Mouse (Mus musculus) midbrain, postnatal 0 days (tissue): ENCODE data around the gene Gm49373. TPM values are rescaled to one million over a fixed set of nuclear protein-coding genes. Genes with fewer than 3 reads are reported as not detected.

Experiments
- ATAC-seq: fragments of 200-750 bp; cut with Nextera tagmentation; 2 replicates; pipeline ENCODE4 v1.8.0; 2017; ENCODE audit warnings: moderate number of reproducible peaks, mild to moderate bottlenecking, moderate TSS enrichment, moderate library complexity; ENCODE audit not compliant: low FRiP score
- DNase-seq: peaks from one replicate; pipeline ENCODE4 v3.0.0-alpha.2; 2015; ENCODE audit warnings: low spot score
- H3K27ac ChIP-seq: fragments of 300-500 bp; sonication (generic); 2 replicates; pipeline ENCODE4 v1.5.1; 2014; ENCODE audit warnings: low read depth, mild to moderate bottlenecking, low read length, mixed read lengths
- H3K27me3 ChIP-seq: fragments of 300-500 bp; sonication (generic); 2 replicates; pipeline ENCODE4 v1.6.1; 2014; ENCODE audit warnings: low read length, control low read depth, mixed read lengths; ENCODE audit not compliant: insufficient read depth
- H3K36me3 ChIP-seq: fragments of 300-500 bp; sonication (generic); 2 replicates; pipeline ENCODE4 v1.6.1; 2014; ENCODE audit warnings: low read length, control low read depth, mixed read lengths; ENCODE audit not compliant: insufficient read depth
- H3K4me1 ChIP-seq: fragments of 300-500 bp; sonication (generic); 2 replicates; pipeline ENCODE4 v1.6.1; 2014; ENCODE audit warnings: mild to moderate bottlenecking, control low read depth, antibody characterized with exemption, low read length, mixed read lengths; ENCODE audit not compliant: insufficient read depth
- H3K4me2 ChIP-seq: fragments of 300-500 bp; sonication (generic); 2 replicates; pipeline ENCODE4 v1.6.1; 2014; ENCODE audit warnings: low read depth, mild to moderate bottlenecking, low read length, mixed read lengths; ENCODE audit not compliant: poor library complexity, severe bottlenecking
- H3K4me3 ChIP-seq: fragments of 300-500 bp; sonication (generic); 2 replicates; pipeline ENCODE4 v1.5.1; 2014; ENCODE audit warnings: low read depth, mild to moderate bottlenecking, low read length, moderate library complexity
- H3K9ac ChIP-seq: fragments of 300-500 bp; sonication (generic); replicated peaks from 2 replicates; pipeline ENCODE4 v1.6.1; 2014; ENCODE audit warnings: mild to moderate bottlenecking, low read length, moderate library complexity, mixed read lengths; ENCODE audit not compliant: poor library complexity, severe bottlenecking
- H3K9me3 ChIP-seq: fragments of 300-500 bp; sonication (generic); 2 replicates; pipeline ENCODE4 v1.6.1; 2016; ENCODE audit warnings: low read length, control low read depth
- CTCF ChIP-seq: IDR thresholded peaks from 2 replicates; pipeline ENCODE4 v1.5.1; 2016; ENCODE audit warnings: antibody characterized with exemption, mild to moderate bottlenecking
- WGBS: fragments of 180-500 bp; shearing (Covaris S2); extraction: QIAGEN DNeasy Blood & Tissue Kit; methylation state at CpG from one replicate; pipeline ENCODE4 v1.1.7; 2014; 5-methylcytosine and 5-hydroxymethylcytosine counted together
- polyA plus RNA-seq: library from polyadenylated mRNA; unstranded; fragments of >200 nt; fragmentation: Nextera tagmentation; extraction: Ambion mirVana; gene quantifications from 2 replicates; pipeline ENCODE4 v1.2.1, GENCODE M21; 2015
- total RNA-seq: library from RNA; depleted of rRNA; stranded (reverse); fragments of >200 nt; gene quantifications from 2 replicates; pipeline ENCODE4 v1.2.3, GENCODE M21; 2014

Gm49373 gene
- total and polyA plus RNA-seq, 2 experiments from 2014 or later = 0.94 to 2.7 TPM

GRCm38 (mm10) chr9:21022288-21022687 lies 50.6 kb downstream of the Gm49373 start:
- WGBS = 65% methylated on average over 6 of the region's 6 CpGs
- peaks cover 7% of the 10 kb centered on the region for H3K27me3 ChIP-seq

GRCm38 (mm10) chr9:21021363-21021762 lies 51.5 kb downstream of the Gm49373 start:
- peaks cover 11% of the 10 kb centered on the region for H3K27me3 ChIP-seq
- no peaks in the 10 kb centered on the region for H3K9me3 ChIP-seq
- no peaks in the 10 kb centered on the region for H3K36me3 ChIP-seq
- no peak overlapping the region for H3K4me3 ChIP-seq
- no peak for DNase-seq
- no peak for TF ChIP-seq CTCF
- H3K4me2 ChIP-seq = no peak overlapping the region
- no peak overlapping the region for H3K9ac ChIP-seq
- H3K27ac ChIP-seq = no peak overlapping the region
- ATAC-seq = no peak
- H3K4me1 ChIP-seq = no peaks in the 10 kb centered on the region
- 72% methylated on average over 3 of the region's 3 CpGs for WGBS

More at GRCm38 (mm10) chr9:21022288-21022687, 50.6 kb downstream of the Gm49373 start:
- Histone ChIP-seq H3K4me1 (no peaks in the 10 kb centered on the region), H3K4me3 (no peak overlapping the region), H3K4me2 (no peak overlapping the region), H3K9me3 (no peaks in the 10 kb centered on the region), H3K9ac (no peak overlapping the region), H3K27ac (no peak overlapping the region), H3K36me3 (no peaks in the 10 kb centered on the region)
- ATAC-seq (no peak), DNase-seq (no peak)
- no peak for TF ChIP-seq CTCF

GRCm38 (mm10) chr9:21018600-21018999 lies 54.3 kb downstream of the Gm49373 start:
- TF ChIP-seq CTCF = no peak
- Histone ChIP-seq H3K4me2 (no peak overlapping the region), H3K9ac (no peak overlapping the region), H3K36me3 (no peaks in the 10 kb centered on the region), H3K9me3 (no peaks in the 10 kb centered on the region), H3K27me3 (peaks cover 25% of the 10 kb centered on the region), H3K27ac (no peak overlapping the region), H3K4me3 (no peak overlapping the region), H3K4me1 (no peaks in the 10 kb centered on the region)
- no peak for DNase-seq
- ATAC-seq = no peak
- WGBS = 79% methylated on average over 2 of the region's 2 CpGs

- Histone ChIP-seq H3K27ac (no peak overlapping the region), H3K27me3 (peaks cover 27% of the 10 kb centered on the region), H3K9ac (no peak overlapping the region), H3K36me3 (no peaks in the 10 kb centered on the region), H3K4me1 (no peaks in the 10 kb centered on the region), H3K9me3 (no peaks in the 10 kb centered on the region), H3K4me3 (no peak overlapping the region), H3K4me2 (0 out of 2 replicates have a peak overlapping the region, but pooled peaks have one; percentile 3)
- DNase-seq = no peak
- no peak for ATAC-seq
- 44% methylated on average over 4 of the region's 4 CpGs for WGBS
- no peak for TF ChIP-seq CTCF
Observed at GRCm38 (mm10) chr9:21017177-21017575, 55.7 kb downstream of the Gm49373 start.

- TF ChIP-seq CTCF = no peak
- H3K4me3 ChIP-seq = 0 out of 2 replicates have a peak overlapping the region, but pooled peaks have one; percentile 20
- no peaks in the 10 kb centered on the region for H3K4me1 ChIP-seq
- H3K9me3 ChIP-seq = no peaks in the 10 kb centered on the region
- WGBS = 4% methylated on average over 17 of the region's 17 CpGs
- no peak overlapping the region for H3K9ac ChIP-seq
- H3K27ac ChIP-seq = no peak overlapping the region
- no peak for ATAC-seq
- H3K36me3 ChIP-seq = no peaks in the 10 kb centered on the region
- H3K27me3 ChIP-seq = peaks cover 28% of the 10 kb centered on the region
- no peak for DNase-seq
- no peak overlapping the region for H3K4me2 ChIP-seq
Observed at GRCm38 (mm10) chr9:21016331-21017176, 56.3 kb downstream of the Gm49373 start.

GRCm38 (mm10) chr9:21015571-21016130 lies 57.2 kb downstream of the Gm49373 start, which contains the start of gene Icam1:
TSS of gene Icam1 (plus strand) at chr9:21015985.
- H3K27me3 ChIP-seq = peaks cover 28% of the 10 kb centered on the region
- 2% methylated on average over 30 of the region's 30 CpGs for WGBS
- peak within 1 kb of the TSS; percentile 36 for H3K4me2 ChIP-seq
- TF ChIP-seq CTCF = no peak
- H3K4me3 ChIP-seq = peak within 1 kb of the TSS; percentile 20
- H3K4me1 ChIP-seq = no peaks in the 10 kb centered on the region
- no peak within 1 kb of the TSS for H3K27ac ChIP-seq
- no peak within 1 kb of the TSS for H3K9ac ChIP-seq
- no peaks in the 10 kb centered on the region for H3K36me3 ChIP-seq
- no peaks in the 10 kb centered on the region for H3K9me3 ChIP-seq
- ATAC-seq = no peak; the same call in 1 of the 2 replicates
- no peak for DNase-seq
